Mouse (Mus musculus) stomach, postnatal 0 days (tissue): ENCODE measurements around the gene Fam69a. TPM values are rescaled to one million over a fixed set of nuclear protein-coding genes. Genes with fewer than 3 reads are reported as not detected.
"Not testable (repeated sequence)": the region's sequence is repeated elsewhere in the genome, so short reads cannot be mapped to it uniquely, and the experiment has no call there.

Experiments used
- ATAC-seq: fragments of 200-750 bp; cut with Nextera tagmentation; 2 replicates; pipeline ENCODE4 v1.8.0; 2017; ENCODE audit not compliant: low FRiP score, low TSS enrichment
- DNase-seq: peaks from one replicate; pipeline ENCODE4 v3.0.0-alpha.2; 2016; ENCODE audit warnings: low spot score
- H3K27ac ChIP-seq: fragments of 300-500 bp; sonication (generic); replicated peaks from 2 replicates; pipeline ENCODE4 v1.5.1; 2014; ENCODE audit warnings: mild to moderate bottlenecking, control low read depth
- H3K27me3 ChIP-seq: fragments of 300-500 bp; sonication (generic); 2 replicates; pipeline ENCODE4 v1.6.1; 2014; ENCODE audit warnings: low read length; ENCODE audit not compliant: control insufficient read depth, insufficient read depth
- H3K36me3 ChIP-seq: fragments of 300-500 bp; sonication (generic); 2 replicates; pipeline ENCODE4 v1.6.1; 2014; ENCODE audit warnings: low read length, mixed read lengths; ENCODE audit not compliant: control insufficient read depth, insufficient read depth
- H3K4me1 ChIP-seq: fragments of 300-500 bp; sonication (generic); replicated peaks from 2 replicates; pipeline ENCODE4 v1.6.1; 2014; ENCODE audit warnings: antibody characterized with exemption; ENCODE audit not compliant: control insufficient read depth, insufficient read depth
- H3K4me2 ChIP-seq: fragments of 300-500 bp; sonication (generic); replicated peaks from 2 replicates; pipeline ENCODE4 v1.6.1; 2014; ENCODE audit warnings: low read depth, mild to moderate bottlenecking, control low read depth, moderate library complexity
- H3K4me3 ChIP-seq: fragments of 300-500 bp; sonication (generic); 2 replicates; pipeline ENCODE4 v1.5.1; 2014; ENCODE audit warnings: low read depth, low read length, control low read depth
- H3K9ac ChIP-seq: fragments of 300-500 bp; sonication (generic); 2 replicates; pipeline ENCODE4 v1.6.1; 2014; ENCODE audit warnings: mild to moderate bottlenecking, low read length, control low read depth, mixed read lengths
- H3K9me3 ChIP-seq: fragments of 300-500 bp; sonication (generic); 2 replicates; pipeline ENCODE4 v1.6.1; 2016; ENCODE audit warnings: low read length; ENCODE audit not compliant: control insufficient read depth
- CTCF ChIP-seq: IDR thresholded peaks from 2 replicates; pipeline ENCODE4 v1.5.1; 2016; ENCODE audit warnings: antibody characterized with exemption, low read depth, mild to moderate bottlenecking, moderate library complexity
- EP300 ChIP-seq: optimal IDR thresholded peaks from 2 replicates; pipeline ENCODE3; 2016; ENCODE audit warnings: antibody characterized with exemption
- WGBS: fragments of 180-500 bp; shearing (Covaris S2); extraction: QIAGEN DNeasy Blood & Tissue Kit; methylation state at CpG from one replicate; pipeline ENCODE4 v1.1.7; 2014; 5-methylcytosine and 5-hydroxymethylcytosine counted together
- polyA plus RNA-seq: library from polyadenylated mRNA; unstranded; fragments of >200 nt; fragmentation: Nextera tagmentation; extraction: Ambion mirVana; gene quantifications from 2 replicates; pipeline ENCODE4 v1.2.1, GENCODE M21; 2015

Gene Fam69a
- polyA plus RNA-seq, 1 experiment from 2014 or later, result 16.3 TPM

GRCm38 (mm10) chr5:107891515-107891914 lies 95.4 kb downstream of the Fam69a start:
- WGBS, result no CpG with 5 or more reads among the region's 1 CpGs

GRCm38 (mm10) chr5:107889994-107890888 lies 96.6 kb downstream of the Fam69a start:
- DNase-seq (no peak), ATAC-seq (peak; percentile 42; the same call in 1 of the 2 replicates)
- Histone ChIP-seq H3K9ac (peak overlapping the region; percentile 23; the same call in 1 of the 2 replicates), H3K4me3 (no peak overlapping the region), H3K27me3 (no peaks in the 10 kb centered on the region), H3K4me2 (no peak overlapping the region), H3K4me1 (no peaks in the 10 kb centered on the region), H3K36me3 (no peaks in the 10 kb centered on the region), H3K27ac (no peak overlapping the region), H3K9me3 (no peaks in the 10 kb centered on the region)
- TF ChIP-seq CTCF (no peak), EP300 (no peak)
- WGBS, result 57% methylated on average over 9 of the region's 9 CpGs

More at GRCm38 (mm10) chr5:107891515-107891914, 95.4 kb downstream of the Fam69a start:
- not testable (repeated sequence) for H3K36me3 ChIP-seq, H3K27me3 ChIP-seq, DNase-seq, H3K27ac ChIP-seq, H3K9ac ChIP-seq, H3K4me3 ChIP-seq, H3K4me1 ChIP-seq, H3K9me3 ChIP-seq, ATAC-seq, H3K4me2 ChIP-seq
- TF ChIP-seq CTCF, result peak; percentile 78

DNA sequence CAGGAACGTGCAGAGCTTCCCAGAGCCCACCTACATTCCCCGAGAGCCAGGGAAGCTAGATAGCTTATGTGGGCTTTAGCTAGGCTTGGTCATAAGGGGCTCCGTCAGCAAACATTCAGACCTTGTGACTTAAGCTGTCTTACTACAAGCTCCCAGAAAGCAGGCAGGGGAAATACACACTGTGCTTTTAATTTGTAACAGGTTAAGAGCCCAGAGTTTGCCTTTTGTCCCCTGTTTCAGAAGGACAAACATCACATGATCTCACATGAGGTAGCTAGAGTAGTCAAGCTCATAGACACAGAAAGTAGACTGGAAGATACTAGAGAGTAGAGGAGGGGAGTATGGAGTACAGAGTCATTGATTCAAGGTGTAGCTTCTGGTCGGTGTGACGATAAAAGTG lies 106.2 kb downstream of the Fam69a start:
- Histone ChIP-seq H3K4me2 (no peak overlapping the region), H3K36me3 (no peaks in the 10 kb centered on the region), H3K9me3 (no peaks in the 10 kb centered on the region), H3K4me3 (no peak overlapping the region), H3K9ac (no peak overlapping the region), H3K27ac (no peak overlapping the region), H3K27me3 (no peaks in the 10 kb centered on the region), H3K4me1 (no peaks in the 10 kb centered on the region)
- WGBS, result 51% methylated on average over 5 of the region's 5 CpGs
- TF ChIP-seq CTCF (no peak), EP300 (no peak)
- DNase-seq, result no peak
- ATAC-seq, result peak; percentile 21; the same call in 1 of the 2 replicates

DNA sequence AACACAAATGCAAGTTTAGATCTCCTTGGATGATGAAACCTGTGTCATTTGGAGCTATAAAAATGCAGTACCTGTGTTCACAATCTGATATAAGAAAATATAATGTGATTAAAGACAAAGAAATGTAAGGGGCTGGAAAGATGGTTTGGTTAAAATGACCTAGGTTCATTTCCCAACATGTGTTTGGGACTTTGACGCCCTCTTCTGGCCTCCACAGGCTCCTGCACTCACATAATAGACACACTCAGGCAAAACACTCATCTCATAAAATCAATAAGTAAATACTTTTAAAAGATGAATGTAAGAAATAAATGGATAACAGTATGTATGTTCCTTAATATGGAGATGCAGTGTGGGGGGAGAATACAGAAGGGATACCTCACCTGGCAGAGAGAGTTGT lies 109.8 kb downstream of the Fam69a start:
- 89% methylated on average over 1 of the region's 1 CpGs for WGBS
- Histone ChIP-seq H3K36me3 (no peaks in the 10 kb centered on the region), H3K4me1 (no peaks in the 10 kb centered on the region), H3K27ac (no peak overlapping the region), H3K9me3 (no peaks in the 10 kb centered on the region), H3K4me2 (no peak overlapping the region), H3K9ac (no peak overlapping the region), H3K27me3 (no peaks in the 10 kb centered on the region), H3K4me3 (no peak overlapping the region)
- DNase-seq, result no peak
- no peak for ATAC-seq
- TF ChIP-seq EP300, result no peak
- TF ChIP-seq CTCF, result no peak

DNA sequence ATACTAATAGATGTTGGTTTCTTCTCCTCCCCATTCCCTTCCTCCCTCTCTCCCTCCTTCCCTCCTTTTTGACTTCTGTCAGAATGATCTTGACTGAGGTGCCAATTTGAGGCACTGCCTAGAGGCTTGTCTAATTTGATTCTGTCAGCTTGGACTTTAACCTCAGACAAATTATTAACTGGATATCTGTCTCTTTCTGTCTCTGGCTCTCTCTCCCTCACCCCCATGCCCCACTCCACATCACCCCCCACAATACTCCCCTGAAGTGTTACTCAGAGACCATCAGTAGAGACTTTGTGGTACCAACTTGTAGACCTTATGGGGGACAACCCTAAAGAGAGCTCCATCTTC lies 111.6 kb downstream of the Fam69a start:
- Histone ChIP-seq H3K27me3 (no peaks in the 10 kb centered on the region), H3K9me3 (no peaks in the 10 kb centered on the region), H3K27ac (no peak overlapping the region), H3K9ac (no peak overlapping the region), H3K36me3 (no peaks in the 10 kb centered on the region), H3K4me1 (no peaks in the 10 kb centered on the region), H3K4me2 (no peak overlapping the region), H3K4me3 (no peak overlapping the region)
- ATAC-seq, result no peak
- TF ChIP-seq CTCF, result no peak
- no peak for DNase-seq

DNA sequence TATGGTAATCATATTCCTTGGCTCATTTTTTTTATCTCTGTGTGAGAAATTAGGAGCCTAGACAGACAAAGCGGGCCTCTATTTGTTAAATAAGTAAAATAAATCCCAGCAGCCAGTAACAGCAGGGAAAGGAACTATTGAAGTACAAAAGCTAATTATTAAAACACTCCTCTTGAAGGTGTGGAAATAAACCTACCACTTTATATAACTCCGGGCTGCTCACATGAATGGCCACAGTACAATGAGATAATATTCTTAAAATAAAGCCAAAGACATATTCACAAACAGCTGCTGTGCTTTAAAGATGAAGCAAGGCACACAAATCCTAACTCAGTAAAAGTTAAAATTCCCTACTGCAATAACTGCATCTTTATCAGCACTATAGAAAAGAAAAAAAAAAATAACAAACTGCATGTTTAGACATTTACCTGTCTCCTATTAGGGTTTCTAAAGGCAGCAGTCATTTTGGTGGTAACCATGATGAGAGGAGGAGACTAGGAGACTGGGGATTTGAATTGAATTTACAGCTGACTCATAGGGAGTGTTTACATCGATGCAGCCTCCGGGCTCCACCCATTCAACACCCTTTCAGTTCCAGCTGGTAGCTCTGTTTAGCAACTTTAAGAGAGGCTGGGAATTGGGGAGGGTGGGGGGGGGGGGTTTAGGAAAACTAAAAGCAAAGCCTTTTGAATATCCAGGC lies 112.2 kb downstream of the Fam69a start, which contains the start of gene Evi5:
Gene Evi5, minus strand, starts transcription at position 547 of the 700 bp plus-strand sequence.
- Histone ChIP-seq H3K4me2 (0 out of 2 replicates have a peak within 1 kb of the TSS, but pooled peaks have one; percentile 5), H3K27me3 (no peaks in the 10 kb centered on the region), H3K9me3 (no peaks in the 10 kb centered on the region), H3K4me1 (no peaks in the 10 kb centered on the region), H3K9ac (no peak within 1 kb of the TSS), H3K27ac (peak within 1 kb of the TSS; percentile 14; the same call in 1 of the 2 replicates), H3K36me3 (no peaks in the 10 kb centered on the region), H3K4me3 (no peak within 1 kb of the TSS)
- TF ChIP-seq EP300 (no peak), CTCF (no peak)
- WGBS, result 19% methylated on average over 4 of the region's 4 CpGs
- DNase-seq (peak; percentile 29), ATAC-seq (peak; percentile 82; the same call in 1 of the 2 replicates)
